Mouse (Mus musculus) liver, adult 2 months (tissue): Measurements from ENCODE around the gene Tysnd1.
A peak's percentile ranks its signal among the peaks of the same experiment; 100 is the strongest.

Source experiments
- CTCF ChIP-seq: fragments of 200-500 bp; IDR thresholded peaks from 2 replicates; pipeline ENCODE4 v1.5.1; 2011; ENCODE audit warnings: low read depth, low read length, control low read depth
- POLR2A ChIP-seq: fragments of 200-500 bp; IDR thresholded peaks from 2 replicates; pipeline ENCODE4 v1.6.1; 2011; ENCODE audit warnings: low read length, control low read depth; ENCODE audit not compliant: insufficient read depth; ENCODE audit errors: extremely low read depth

DNA sequence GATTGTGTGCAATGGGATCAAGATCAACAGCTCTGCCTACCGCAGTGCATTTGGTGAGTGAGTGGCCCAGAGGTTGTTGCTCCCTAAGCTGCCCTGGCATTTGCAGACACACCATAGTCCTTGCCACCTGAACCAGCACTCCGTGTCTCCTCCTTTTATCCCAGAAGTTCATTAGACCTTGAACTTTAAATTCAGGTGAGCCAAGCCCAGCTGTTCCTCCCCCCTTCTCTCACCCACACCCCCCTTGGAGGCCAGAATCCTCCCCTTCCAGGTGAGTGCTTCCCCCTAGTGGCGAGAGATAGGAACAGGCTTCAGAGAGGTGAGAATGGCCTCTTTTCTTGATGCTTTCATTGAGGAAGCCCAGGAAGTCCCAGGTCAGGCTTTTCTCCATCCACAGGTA, 39.1 kb downstream of the Tysnd1 start:
- no peak for TF ChIP-seq POLR2A
- peak; percentile 89 for TF ChIP-seq CTCF
